Mouse (Mus musculus) MEL (cell line): Measurements from ENCODE around the gene Fam171a1. TPM values are rescaled to one million over a fixed set of nuclear protein-coding genes. Genes with fewer than 3 reads are reported as not detected.

ENCODE experiments used
- DNase-seq: peaks from one replicate; pipeline ENCODE4 v3.0.0; 2011; ENCODE audit warnings: low read depth, low spot score
- H3K27ac ChIP-seq: 2 replicates; pipeline ENCODE4 v1.5.1; 2012; ENCODE audit warnings: low read depth, mild to moderate bottlenecking, control low read depth, low read length, moderate library complexity; ENCODE audit not compliant: control insufficient read depth
- H3K27me3 ChIP-seq, 2 experiments: fragments of 150-350 bp in 1 of 2; sonication (generic) in 1 of 2; 2 replicates each; pipeline ENCODE4 v1.6.1; 2012; ENCODE audit warnings: low read length in 2 of 2, mild to moderate bottlenecking in 2 of 2, improper control_type of control experiment in 1 of 2, moderate library complexity in 1 of 2; ENCODE audit not compliant: insufficient read depth in 2 of 2, control insufficient read depth in 1 of 2
- H3K36me3 ChIP-seq, 2 experiments: 2 replicates each; pipeline ENCODE4 v1.6.1; 2012 to 2014; ENCODE audit warnings: low read length in 2 of 2, improper control_type of control experiment in 1 of 2, inconsistent platforms in 1 of 2, mild to moderate bottlenecking in 1 of 2; ENCODE audit not compliant: insufficient read depth in 2 of 2, control insufficient read depth in 1 of 2
- H3K4me1 ChIP-seq, 2 experiments: fragments of 150-350 bp in 1 of 2; sonication (generic) in 1 of 2; 2 replicates each; pipeline ENCODE4 v1.6.1; 2012; ENCODE audit warnings: low read length in 2 of 2, improper control_type of control experiment in 1 of 2, mild to moderate bottlenecking in 1 of 2; ENCODE audit not compliant: insufficient read depth in 2 of 2, control insufficient read depth in 1 of 2
- H3K4me3 ChIP-seq, 2 experiments: fragments of 150-350 bp in 1 of 2; sonication (generic) in 1 of 2; 2 replicates each; pipeline ENCODE4 v1.5.1; 2012; ENCODE audit warnings: low read depth in 2 of 2, low read length in 2 of 2, mild to moderate bottlenecking in 2 of 2, moderate library complexity in 2 of 2, control low read depth in 1 of 2, improper control_type of control experiment in 1 of 2; ENCODE audit not compliant: control insufficient read depth in 1 of 2, insufficient read depth in 1 of 2
- H3K79me2 ChIP-seq: 2 replicates; pipeline ENCODE4 v1.6.1; 2012; ENCODE audit warnings: mild to moderate bottlenecking, low read length, moderate library complexity; ENCODE audit not compliant: control insufficient read depth, poor library complexity, insufficient read depth
- H3K9ac ChIP-seq: 2 replicates; pipeline ENCODE4 v1.6.1; 2012; ENCODE audit warnings: low read depth, mild to moderate bottlenecking, control low read depth, low read length, moderate library complexity; ENCODE audit not compliant: control insufficient read depth, poor library complexity, severe bottlenecking
- H3K9me3 ChIP-seq: fragments of 150-350 bp; sonication (generic); replicated peaks from 2 replicates; pipeline ENCODE4 v1.6.1; 2012; ENCODE audit warnings: mild to moderate bottlenecking, low read length, improper control_type of control experiment, moderate library complexity; ENCODE audit not compliant: insufficient read depth
- CHD1 ChIP-seq: IDR thresholded peaks from 2 replicates; pipeline ENCODE4 v1.6.1; 2012; ENCODE audit warnings: low read depth, mild to moderate bottlenecking, inconsistent platforms, low read length, improper control_type of control experiment
- CHD2 ChIP-seq: IDR thresholded peaks from 2 replicates; pipeline ENCODE4 v1.6.1; 2011; ENCODE audit warnings: low read length, improper control_type of control experiment
- CTCF ChIP-seq, 3 experiments: IDR thresholded peaks in 2 of 3; conservative IDR thresholded peaks in 1 of 3; 2 replicates each; pipeline ENCODE4 v1.5.1; 2011 to 2012; ENCODE audit warnings: low read length in 3 of 3, low read depth in 2 of 3, mild to moderate bottlenecking in 2 of 3, improper control_type of control experiment in 1 of 3, inconsistent platforms in 1 of 3, mixed read lengths in 1 of 3, moderate library complexity in 1 of 3; ENCODE audit not compliant: control insufficient read depth in 1 of 3, insufficient read depth in 1 of 3, poor library complexity in 1 of 3, severe bottlenecking in 1 of 3
- E2F4 ChIP-seq: IDR thresholded peaks from 2 replicates; pipeline ENCODE4 v1.6.1; 2011; ENCODE audit warnings: low read depth, low read length, improper control_type of control experiment, borderline replicate concordance
- ELF1 ChIP-seq: IDR thresholded peaks from 2 replicates; pipeline ENCODE4 v1.6.1; 2014; ENCODE audit warnings: low read depth, mild to moderate bottlenecking, inconsistent platforms, low read length, improper control_type of control experiment, moderate library complexity
- EP300 ChIP-seq, 2 experiments: IDR thresholded peaks; 2 replicates each; pipeline ENCODE4 v1.6.1; 2011; ENCODE audit warnings: improper control_type of control experiment in 2 of 2, low read length in 2 of 2, low read depth in 1 of 2, mild to moderate bottlenecking in 1 of 2
- ETS1 ChIP-seq: IDR thresholded peaks from 2 replicates; pipeline ENCODE4 v1.6.1; 2012; ENCODE audit warnings: low read depth, mild to moderate bottlenecking, inconsistent platforms, low read length, improper control_type of control experiment, moderate library complexity
- GATA1 ChIP-seq: IDR thresholded peaks from 2 replicates; pipeline ENCODE4 v1.6.1; 2011; ENCODE audit warnings: low read depth, low read length, improper control_type of control experiment
- JUND ChIP-seq: IDR thresholded peaks from 2 replicates; pipeline ENCODE4 v1.6.1; 2011; ENCODE audit warnings: low read depth, mild to moderate bottlenecking, improper control_type of control experiment, low read length
- MAFK ChIP-seq: IDR thresholded peaks from 2 replicates; pipeline ENCODE4 v1.6.1; 2011; ENCODE audit warnings: low read depth, mild to moderate bottlenecking, low read length, improper control_type of control experiment, borderline replicate concordance
- MAX ChIP-seq: IDR thresholded peaks from 2 replicates; pipeline ENCODE4 v1.6.1; 2011; ENCODE audit warnings: low read length, improper control_type of control experiment
- MAZ ChIP-seq: IDR thresholded peaks from 2 replicates; pipeline ENCODE4 v1.6.1; 2012; ENCODE audit warnings: low read depth, mild to moderate bottlenecking, inconsistent platforms, low read length, improper control_type of control experiment
- MEF2A ChIP-seq: IDR thresholded peaks from 2 replicates; pipeline ENCODE4 v1.6.1; 2014; ENCODE audit warnings: low read depth, mild to moderate bottlenecking, inconsistent platforms, low read length, improper control_type of control experiment; ENCODE audit not compliant: poor library complexity, insufficient replicate concordance, severe bottlenecking; ENCODE audit errors: extremely low read depth
- NRF1 ChIP-seq: IDR thresholded peaks from 2 replicates; pipeline ENCODE4 v1.6.1; 2014; ENCODE audit warnings: low read depth, mild to moderate bottlenecking, inconsistent platforms, low read length, improper control_type of control experiment, moderate library complexity; ENCODE audit not compliant: poor library complexity, insufficient read depth, severe bottlenecking
- POLR2A ChIP-seq, 2 experiments: IDR thresholded peaks; 2 replicates each; pipeline ENCODE4 v1.6.1; 2011 to 2012; ENCODE audit warnings: low read length in 2 of 2, mild to moderate bottlenecking in 2 of 2, control low read depth in 1 of 2, improper control_type of control experiment in 1 of 2, low read depth in 1 of 2, moderate library complexity in 1 of 2; ENCODE audit not compliant: control insufficient read depth in 1 of 2, insufficient read depth in 1 of 2, poor library complexity in 1 of 2
- POLR2AphosphoS2 ChIP-seq: IDR thresholded peaks from 2 replicates; pipeline ENCODE4 v1.6.1; 2011; ENCODE audit warnings: low read length, improper control_type of control experiment
- POLR2AphosphoS5 ChIP-seq: IDR thresholded peaks from 2 replicates; pipeline ENCODE4 v1.6.1; 2012; ENCODE audit warnings: low read depth, borderline replicate concordance, mild to moderate bottlenecking, inconsistent platforms, low read length, moderate library complexity, mixed read lengths
- RAD21 ChIP-seq: IDR thresholded peaks from 2 replicates; pipeline ENCODE4 v1.6.1; 2011; ENCODE audit warnings: mild to moderate bottlenecking, low read depth, low read length, improper control_type of control experiment
- TAL1 ChIP-seq: IDR thresholded peaks from 2 replicates; pipeline ENCODE4 v1.6.1; 2012; ENCODE audit warnings: mild to moderate bottlenecking, inconsistent platforms, low read length, moderate library complexity, mixed read lengths
- TBP ChIP-seq: IDR thresholded peaks from 2 replicates; pipeline ENCODE4 v1.8.0; 2011; ENCODE audit warnings: low read depth, low read length, improper control_type of control experiment
- TCF12 ChIP-seq: IDR thresholded peaks from 2 replicates; pipeline ENCODE4 v1.6.1; 2014; ENCODE audit warnings: low read depth, mild to moderate bottlenecking, inconsistent platforms, low read length, improper control_type of control experiment, moderate library complexity
- ZC3H11A ChIP-seq: IDR thresholded peaks from 2 replicates; pipeline ENCODE4 v1.6.1; 2012; ENCODE audit warnings: low read depth, mild to moderate bottlenecking, inconsistent platforms, low read length, improper control_type of control experiment
- ZNF384 ChIP-seq: IDR thresholded peaks from 2 replicates; pipeline ENCODE4 v1.6.1; 2012; ENCODE audit warnings: low read depth, mild to moderate bottlenecking, inconsistent platforms, low read length, improper control_type of control experiment
- polyA plus RNA-seq, 2 experiments: library from polyadenylated mRNA; stranded (reverse) in 1 of 2; unstranded in 1 of 2; fragments of >175 nt in 1 of 2; fragments of >200 nt in 1 of 2; gene quantifications; 2 replicates each; pipeline versions ENCODE4 v1.2.1 to v1.2.4; 2012; ENCODE audit warnings: low replicate concordance in 2 of 2, low read depth in 1 of 2; ENCODE audit not compliant: insufficient read length in 2 of 2, insufficient read depth in 1 of 2, missing spikeins in 1 of 2
- total RNA-seq: library from RNA; depleted of rRNA; stranded (reverse); fragments of 300-350 nt; gene quantifications from 2 replicates; pipeline ENCODE4 v1.2.3, GENCODE M21; 2012

The Fam171a1 gene
- total and polyA plus RNA-seq, 3 experiments, result not detected

GRCm38 (mm10) chr2:3122571-3122970 is 8.5 kb downstream of the Fam171a1 start (continued):
- no peak for TF ChIP-seq POLR2AphosphoS2

GRCm38 (mm10) chr2:3127256-3127883 is 13.3 kb downstream of the Fam171a1 start:
- Histone ChIP-seq H3K79me2 (no peaks in the 10 kb centered on the region), H3K36me3 (no peaks in the 10 kb centered on the region), H3K9ac (no peak overlapping the region), H3K4me1 (no peaks in the 10 kb centered on the region), H3K27me3 (no peaks in the 10 kb centered on the region), H3K4me3 (no peak overlapping the region), H3K27ac (no peak overlapping the region), H3K9me3 (no peaks in the 10 kb centered on the region)
- no peak for DNase-seq
- no peak for TF ChIP-seq TAL1
- TF ChIP-seq CHD1, result no peak

- H3K27ac ChIP-seq, result no peak overlapping the region
- TF ChIP-seq GATA1 (no peak), CHD2 (no peak), NRF1 (no peak), EP300 (IDR thresholded peaks at IDR 0.05; ENCODE audit: low read depth in 1 of 2, low read length in 2 of 2) (no peak), RAD21 (no peak), ZNF384 (no peak), POLR2A (IDR thresholded peaks at IDR 0.05; ENCODE audit: control insufficient read depth in 1 of 2, insufficient read depth in 1 of 2, low read depth in 1 of 2, low read length in 2 of 2, poor library complexity in 1 of 2) (no peak), TBP (no peak), ZC3H11A (no peak), ETS1 (no peak), JUND (no peak), ELF1 (no peak), MAX (no peak), CTCF (IDR thresholded peaks at IDR 0.05 in 2 of 3, conservative IDR thresholded peaks at IDR 0.05 in 1 of 3; ENCODE audit: control insufficient read depth in 1 of 3, insufficient read depth in 1 of 3, low read depth in 2 of 3, low read length in 3 of 3, poor library complexity in 1 of 3, severe bottlenecking in 1 of 3) (no peak), E2F4 (no peak), TCF12 (no peak), MEF2A (no peak), POLR2AphosphoS5 (no peak), MAZ (no peak), MAFK (no peak)
- TF ChIP-seq, all 39 proteins: peak for 0
- Histone ChIP-seq H3K9me3 (no peaks in the 10 kb centered on the region), H3K4me1 (no peaks in the 10 kb centered on the region), H3K9ac (no peak overlapping the region), H3K4me3 (no peak overlapping the region), H3K36me3 (no peaks in the 10 kb centered on the region), H3K79me2 (no peaks in the 10 kb centered on the region), H3K27me3 (no peaks in the 10 kb centered on the region)
- DNase-seq, result no peak
Measured at GRCm38 (mm10) chr2:3128344-3128871, 14.4 kb downstream of the Fam171a1 start.
